Mouse (Mus musculus) intestine, embryonic 15.5 days (tissue): ENCODE results near the gene Camkk1. TPM values are rescaled to one million over a fixed set of nuclear protein-coding genes. Genes with fewer than 3 reads are reported as not detected.

Source experiments
- ATAC-seq: fragments of 200-750 bp; cut with Nextera tagmentation; 2 replicates; pipeline ENCODE4 v1.8.0; 2017; ENCODE audit warnings: moderate TSS enrichment, moderate library complexity
- H3K27ac ChIP-seq: fragments of 300-500 bp; sonication (generic); 2 replicates; pipeline ENCODE4 v1.5.1; 2015; ENCODE audit warnings: mild to moderate bottlenecking, inconsistent platforms
- H3K27me3 ChIP-seq: fragments of 300-500 bp; sonication (generic); replicated peaks from 2 replicates; pipeline ENCODE4 v1.6.1; 2015; ENCODE audit warnings: inconsistent platforms
- H3K36me3 ChIP-seq: fragments of 300-500 bp; sonication (generic); 2 replicates; pipeline ENCODE4 v1.6.1; 2015; ENCODE audit warnings: inconsistent platforms
- H3K4me1 ChIP-seq: fragments of 300-500 bp; sonication (generic); replicated peaks from 2 replicates; pipeline ENCODE4 v1.6.1; 2015; ENCODE audit warnings: inconsistent platforms
- H3K4me2 ChIP-seq: fragments of 300-500 bp; sonication (generic); replicated peaks from 2 replicates; pipeline ENCODE4 v1.6.1; 2015; ENCODE audit warnings: mild to moderate bottlenecking, inconsistent platforms
- H3K4me3 ChIP-seq: fragments of 300-500 bp; sonication (generic); replicated peaks from 2 replicates; pipeline ENCODE4 v1.5.1; 2015; ENCODE audit warnings: inconsistent platforms
- H3K9ac ChIP-seq: fragments of 300-500 bp; sonication (generic); 2 replicates; pipeline ENCODE4 v1.6.1; 2015; ENCODE audit warnings: inconsistent platforms
- H3K9me3 ChIP-seq: fragments of 300-500 bp; sonication (generic); 2 replicates; pipeline ENCODE4 v1.6.1; 2016; ENCODE audit warnings: inconsistent platforms
- WGBS: fragments of 180-500 bp; shearing (Covaris S2); methylation state at CpG from one replicate; pipeline ENCODE4 v1.1.7; 2015; 5-methylcytosine and 5-hydroxymethylcytosine counted together
- polyA plus RNA-seq: library from polyadenylated mRNA; unstranded; fragments of >200 nt; fragmentation: Nextera tagmentation; extraction: Ambion mirVana; gene quantifications from 2 replicates; pipeline ENCODE4 v1.2.1, GENCODE M21; 2015

Gene Camkk1
- polyA plus RNA-seq, 1 experiment from 2014 or later, result 8.5 TPM

DNA sequence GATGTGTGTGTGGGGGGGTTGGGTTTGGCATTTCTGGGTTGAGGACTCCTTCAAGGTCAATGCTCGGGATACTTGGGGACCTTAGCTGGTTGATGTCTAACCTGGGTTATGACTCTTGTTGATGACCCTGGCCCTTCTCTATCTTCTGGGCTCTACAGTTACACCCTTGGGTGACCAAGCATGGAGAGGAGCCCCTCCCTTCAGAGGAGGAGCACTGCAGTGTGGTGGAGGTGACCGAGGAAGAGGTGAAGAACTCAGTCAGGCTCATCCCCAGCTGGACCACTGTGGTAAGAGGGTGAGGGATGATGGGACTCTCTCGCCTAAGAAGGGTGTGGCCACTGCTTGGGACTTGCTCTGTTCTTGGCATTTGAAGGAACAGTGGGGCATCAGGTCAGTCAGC, 18.9 kb downstream of the Camkk1 start:
- no peak for ATAC-seq
- Histone ChIP-seq H3K36me3 (0 out of 2 replicates have a peak, but pooled peaks cover 3% of the 10 kb centered on the region), H3K4me1 (peaks cover 6% of the 10 kb centered on the region), H3K4me2 (no peak overlapping the region), H3K4me3 (no peak overlapping the region), H3K9ac (no peak overlapping the region), H3K27me3 (no peaks in the 10 kb centered on the region), H3K9me3 (no peaks in the 10 kb centered on the region), H3K27ac (no peak overlapping the region)
- 91% methylated on average over 3 of the region's 3 CpGs for WGBS

DNA sequence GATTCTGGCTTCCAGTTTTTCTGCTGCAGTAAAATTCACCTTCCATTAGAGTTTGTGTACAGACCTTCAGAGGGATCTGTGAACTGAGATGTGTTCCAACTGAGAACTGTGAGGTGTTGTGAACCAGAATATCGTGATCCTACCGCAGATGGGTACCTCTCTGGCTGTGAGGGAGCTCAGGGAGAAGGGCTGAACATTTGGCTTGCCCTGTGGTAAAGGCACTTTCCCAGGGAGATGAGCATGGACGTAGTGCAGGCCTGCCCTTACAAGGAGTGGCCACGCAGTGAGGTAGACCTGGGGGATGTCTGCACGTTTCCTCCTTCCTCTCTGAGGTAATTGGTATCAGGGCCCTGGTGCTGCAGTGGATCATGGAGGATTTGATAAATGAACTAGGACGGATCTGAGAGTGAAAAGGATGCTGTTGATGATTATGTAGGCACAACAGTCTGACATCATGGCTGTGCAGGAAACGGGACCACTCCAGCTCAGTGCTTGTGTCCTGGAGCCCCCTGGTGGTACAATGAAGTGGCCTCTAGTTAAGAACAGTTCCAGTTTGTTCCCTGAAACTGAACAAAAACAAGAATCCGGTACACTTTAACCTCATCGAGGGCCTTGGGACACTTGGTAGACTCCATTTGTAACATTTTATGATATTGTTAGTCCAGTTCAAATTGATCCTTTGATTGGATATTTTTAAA, 20.4 kb downstream of the Camkk1 start:
- no peak for ATAC-seq
- no peak overlapping the region for H3K4me3 ChIP-seq
- no peak overlapping the region for H3K9ac ChIP-seq
- no peak overlapping the region for H3K4me2 ChIP-seq
- no peak overlapping the region for H3K27ac ChIP-seq
- peaks cover 6% of the 10 kb centered on the region for H3K4me1 ChIP-seq
- 0 out of 2 replicates have a peak, but pooled peaks cover 3% of the 10 kb centered on the region for H3K36me3 ChIP-seq
- H3K27me3 ChIP-seq, result no peaks in the 10 kb centered on the region
- 56% methylated on average over 9 of the region's 9 CpGs for WGBS
- H3K9me3 ChIP-seq, result no peaks in the 10 kb centered on the region

DNA sequence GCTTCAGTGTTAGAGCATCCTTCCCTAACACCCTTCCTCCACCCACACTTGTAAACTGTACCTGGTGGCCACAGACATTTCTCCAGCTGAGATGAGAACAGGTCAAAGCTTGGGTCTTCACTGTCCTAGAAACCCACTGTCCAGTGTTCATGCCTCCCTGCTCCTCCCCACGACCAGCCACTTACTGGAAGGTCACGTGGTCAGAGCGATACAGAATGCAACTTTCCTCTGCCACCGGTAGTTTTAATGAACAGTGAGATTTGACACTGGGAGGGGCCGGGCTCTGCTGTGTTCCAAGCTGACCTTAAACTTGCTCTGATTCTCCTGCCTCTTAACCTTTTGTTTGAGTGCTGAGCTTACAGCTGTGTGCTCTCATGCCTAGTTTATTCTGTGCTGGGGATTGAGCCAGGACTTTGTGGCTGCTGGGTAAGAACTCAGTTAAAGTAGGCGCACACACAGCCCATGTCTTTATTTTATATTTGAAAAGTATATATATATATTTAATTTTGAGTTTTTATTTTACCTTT, 25.5 kb downstream of the Camkk1 start:
- no peak for ATAC-seq
- Histone ChIP-seq H3K27ac (no peak overlapping the region), H3K4me2 (no peak overlapping the region), H3K36me3 (no peaks in the 10 kb centered on the region), H3K27me3 (no peaks in the 10 kb centered on the region), H3K4me3 (no peak overlapping the region), H3K9ac (no peak overlapping the region), H3K9me3 (no peaks in the 10 kb centered on the region), H3K4me1 (peaks cover 9% of the 10 kb centered on the region)
- WGBS, result 44% methylated on average over 6 of the region's 6 CpGs

DNA sequence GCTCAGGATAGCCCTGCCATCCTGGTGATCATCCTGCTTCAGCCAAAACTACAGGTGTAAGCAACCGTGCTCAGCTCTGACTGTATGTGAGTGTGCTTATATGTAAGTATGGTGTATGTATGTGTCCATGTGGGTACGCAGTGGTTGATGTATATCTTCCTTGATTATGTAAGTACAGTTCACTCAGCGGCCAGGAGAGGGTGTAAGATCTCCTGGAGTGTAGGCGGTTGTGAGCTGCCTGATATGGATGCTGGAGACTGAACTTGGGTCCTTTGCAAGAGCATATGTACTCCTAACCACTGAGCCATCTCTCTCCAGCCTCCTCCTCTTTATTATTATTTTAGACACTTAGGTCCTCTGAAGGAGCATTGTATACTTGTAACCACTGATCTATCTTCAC, 26.0 kb downstream of the Camkk1 start:
- Histone ChIP-seq H3K9me3 (no peaks in the 10 kb centered on the region), H3K4me1 (peaks cover 9% of the 10 kb centered on the region), H3K9ac (no peak overlapping the region), H3K36me3 (no peaks in the 10 kb centered on the region), H3K4me3 (no peak overlapping the region), H3K27ac (no peak overlapping the region), H3K27me3 (no peaks in the 10 kb centered on the region), H3K4me2 (no peak overlapping the region)
- ATAC-seq, result no peak
- WGBS, result 66% methylated on average over 4 of the region's 4 CpGs

DNA sequence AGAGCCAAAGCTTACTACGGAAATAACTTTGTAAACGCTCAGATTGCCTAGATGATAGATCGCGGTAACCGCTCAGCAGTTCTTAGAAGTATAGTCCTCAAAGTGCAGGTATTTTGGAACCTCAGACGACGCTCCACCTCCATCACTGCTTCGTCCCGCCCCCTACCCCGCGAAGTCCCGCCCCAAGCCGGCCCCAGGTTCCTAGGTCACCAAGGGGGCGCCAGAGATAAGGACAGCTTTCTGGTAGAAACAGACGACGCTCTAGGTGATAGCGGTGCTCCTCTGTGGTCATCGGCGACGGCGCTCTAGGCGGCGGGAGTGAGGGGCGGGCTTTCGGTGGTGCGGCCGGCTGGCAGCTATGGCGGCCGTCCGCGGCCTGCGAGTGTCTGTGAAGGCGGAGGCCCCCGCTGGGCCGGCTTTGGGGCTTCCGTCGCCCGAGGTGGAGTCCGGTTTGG, 28.8 kb downstream of the Camkk1 start, which contains the start of gene Ncbp3:
Gene Ncbp3, plus strand, starts transcription at position 242 of the 455 bp plus-strand sequence.
- peak within 1 kb of the TSS; percentile 91 for H3K27ac ChIP-seq
- H3K4me2 ChIP-seq, result peak within 1 kb of the TSS; percentile 71
- peak within 1 kb of the TSS; percentile 88 for H3K4me3 ChIP-seq
- H3K4me1 ChIP-seq, result peaks cover 9% of the 10 kb centered on the region
- H3K9ac ChIP-seq, result peak within 1 kb of the TSS; percentile 98
- H3K36me3 ChIP-seq, result peaks cover 6% of the 10 kb centered on the region; the same call in 1 of the 2 replicates
- no peaks in the 10 kb centered on the region for H3K9me3 ChIP-seq
- no peaks in the 10 kb centered on the region for H3K27me3 ChIP-seq
- under 1% methylated on average over 39 of the region's 39 CpGs for WGBS
- peak; percentile 97 for ATAC-seq

DNA sequence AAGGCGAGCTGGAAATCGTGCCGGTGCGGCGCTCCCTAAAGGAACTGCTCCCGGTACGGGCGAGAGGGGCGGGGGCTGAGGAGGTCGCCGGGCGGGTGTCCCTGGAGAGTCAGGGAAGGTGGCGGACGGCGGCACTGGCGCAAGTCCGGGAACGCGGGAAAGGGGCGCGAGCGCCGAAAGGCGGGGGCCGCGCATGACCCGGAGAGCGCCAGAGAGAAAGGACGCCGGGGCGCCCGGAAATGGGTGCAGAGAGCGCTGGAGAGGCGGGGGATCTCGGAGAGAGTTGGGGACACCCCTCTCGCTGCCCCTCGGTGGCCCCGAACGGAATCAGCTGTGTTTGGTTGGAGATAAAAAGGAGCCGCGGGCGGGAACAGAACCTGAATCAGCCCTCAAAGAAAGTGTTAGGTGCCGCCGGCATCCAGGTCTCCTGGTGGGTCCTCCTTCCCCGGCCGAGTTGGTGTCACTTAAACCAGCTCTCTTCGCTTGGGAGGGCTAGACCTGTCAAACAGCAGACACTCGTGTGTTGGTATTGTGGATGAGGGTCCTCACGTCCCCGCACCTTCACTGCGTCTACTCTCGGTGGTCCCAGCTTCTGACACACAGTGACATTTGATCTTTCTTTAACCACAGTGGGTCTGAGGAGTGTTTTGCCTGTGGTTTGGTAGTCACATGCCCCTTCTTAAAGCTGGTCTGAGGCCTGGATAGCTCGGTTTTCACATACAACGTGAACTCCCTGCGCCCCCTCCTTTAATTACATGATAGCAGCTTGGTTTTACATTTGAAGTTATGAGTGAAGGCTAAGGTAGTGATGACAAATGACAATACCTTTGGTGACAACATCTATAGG, 29.4 kb downstream of the Camkk1 start:
- Histone ChIP-seq H3K27ac (peak overlapping the region; percentile 91), H3K9ac (peak overlapping the region; percentile 98), H3K9me3 (no peaks in the 10 kb centered on the region), H3K4me2 (peak overlapping the region; percentile 71), H3K36me3 (peaks cover 6% of the 10 kb centered on the region; the same call in 1 of the 2 replicates), H3K27me3 (no peaks in the 10 kb centered on the region), H3K4me1 (peaks cover 9% of the 10 kb centered on the region), H3K4me3 (peak overlapping the region; percentile 88)
- peak; percentile 85 for ATAC-seq
- WGBS, result 1% methylated on average over 55 of the region's 55 CpGs

DNA sequence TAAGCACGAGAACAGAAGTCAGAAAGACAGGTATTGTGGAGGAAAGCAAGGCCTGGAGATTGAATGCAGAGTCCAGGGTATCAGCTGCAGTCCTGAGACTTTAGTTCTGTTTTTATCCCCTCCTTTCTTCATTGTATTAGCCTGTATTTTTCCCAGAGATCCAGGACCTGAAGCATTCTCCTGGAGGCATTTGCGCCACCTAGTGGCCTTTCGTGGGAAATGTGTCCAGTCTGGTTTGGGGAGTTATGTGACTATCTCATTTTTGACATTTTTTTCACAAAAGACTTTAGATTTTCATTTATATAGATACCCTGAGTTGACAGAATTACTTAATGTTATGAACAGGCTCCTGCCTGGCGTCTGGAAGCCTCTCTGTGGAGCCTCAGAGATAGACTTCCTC, 30.5 kb downstream of the Camkk1 start:
- WGBS, result 4% methylated on average over 4 of the region's 4 CpGs
- Histone ChIP-seq H3K4me1 (peaks cover 9% of the 10 kb centered on the region), H3K27ac (no peak overlapping the region), H3K4me2 (peak overlapping the region; percentile 71), H3K36me3 (peaks cover 10% of the 10 kb centered on the region; the same call in 1 of the 2 replicates), H3K4me3 (peak overlapping the region; percentile 88; the same call in 1 of the 2 replicates), H3K27me3 (no peaks in the 10 kb centered on the region), H3K9ac (0 out of 2 replicates have a peak overlapping the region, but pooled peaks have one; percentile 15), H3K9me3 (no peaks in the 10 kb centered on the region)
- ATAC-seq, result no peak

DNA sequence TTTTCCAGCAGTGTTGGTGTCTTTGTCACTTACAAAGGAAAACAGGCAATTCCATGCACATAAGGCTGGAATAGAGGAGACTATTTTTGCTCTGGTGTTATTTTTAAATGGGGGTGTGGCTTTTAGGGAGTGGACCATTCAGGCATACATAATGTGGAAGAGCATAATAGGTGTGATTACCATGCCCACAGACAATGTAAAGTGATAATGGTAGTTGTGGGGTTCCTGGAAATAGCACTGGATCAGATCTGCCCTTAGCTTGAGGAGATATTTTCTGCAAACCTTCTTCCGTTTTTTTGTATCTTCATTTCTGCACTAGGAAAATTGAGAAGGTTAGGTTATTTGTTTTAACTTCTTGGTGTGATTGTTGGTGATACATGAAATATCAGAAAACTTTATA, 34.0 kb downstream of the Camkk1 start:
- Histone ChIP-seq H3K9ac (no peak overlapping the region), H3K36me3 (peaks cover 17% of the 10 kb centered on the region), H3K4me1 (peaks cover 4% of the 10 kb centered on the region), H3K4me3 (no peak overlapping the region), H3K4me2 (no peak overlapping the region), H3K27ac (no peak overlapping the region), H3K27me3 (no peaks in the 10 kb centered on the region), H3K9me3 (no peaks in the 10 kb centered on the region)
- ATAC-seq, result no peak
- 90% methylated on average over 1 of the region's 1 CpGs for WGBS

DNA sequence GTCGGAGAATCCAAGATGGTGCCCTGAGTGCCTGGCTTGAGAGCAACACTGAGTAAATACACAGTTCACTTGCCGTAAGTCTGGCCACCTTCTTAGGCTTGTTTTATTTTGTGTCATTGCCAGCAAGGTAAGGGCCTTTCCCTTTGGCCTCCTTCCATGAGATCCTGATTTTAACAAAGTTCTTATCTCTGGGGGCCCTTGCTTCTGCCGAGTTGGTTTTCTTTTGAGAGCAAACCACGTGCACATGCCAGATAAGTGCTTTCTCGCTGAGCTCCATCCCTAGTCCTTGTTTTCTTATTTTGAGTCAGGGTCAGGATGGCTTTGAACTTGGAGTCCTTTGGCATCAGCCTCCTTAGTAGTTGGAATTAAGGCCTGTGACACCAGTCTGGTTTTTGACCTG, 38.9 kb downstream of the Camkk1 start:
- Histone ChIP-seq H3K9ac (no peak overlapping the region), H3K27me3 (no peaks in the 10 kb centered on the region), H3K27ac (no peak overlapping the region), H3K4me2 (no peak overlapping the region), H3K9me3 (no peaks in the 10 kb centered on the region), H3K4me1 (no peaks in the 10 kb centered on the region), H3K36me3 (peaks cover 11% of the 10 kb centered on the region; the same call in 1 of the 2 replicates), H3K4me3 (no peak overlapping the region)
- ATAC-seq, result no peak
- WGBS, result 81% methylated on average over 5 of the region's 5 CpGs

DNA sequence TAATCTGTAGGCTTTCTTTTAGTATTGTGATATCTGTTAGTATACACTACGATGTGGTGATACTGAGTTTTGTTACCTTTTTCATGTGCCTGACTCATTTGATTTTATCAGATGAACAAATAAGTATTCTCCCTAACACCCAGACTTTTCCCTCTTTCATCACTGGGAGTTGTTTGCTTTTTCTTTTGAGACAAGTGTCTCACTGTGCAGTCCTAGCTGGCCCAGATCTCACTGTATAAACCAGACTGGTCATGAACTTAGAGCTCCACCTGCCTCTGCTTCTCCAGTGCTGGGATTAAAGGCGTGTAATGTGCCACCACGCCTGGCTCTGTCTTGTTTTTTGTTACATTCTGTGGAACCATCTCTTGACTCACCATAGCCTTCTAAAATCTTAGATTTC, 40.8 kb downstream of the Camkk1 start:
- 86% methylated on average over 3 of the region's 3 CpGs for WGBS
- Histone ChIP-seq H3K9ac (no peak overlapping the region), H3K36me3 (peaks cover 8% of the 10 kb centered on the region; the same call in 1 of the 2 replicates), H3K4me1 (no peaks in the 10 kb centered on the region), H3K27me3 (no peaks in the 10 kb centered on the region), H3K4me2 (no peak overlapping the region), H3K4me3 (no peak overlapping the region), H3K27ac (no peak overlapping the region), H3K9me3 (no peaks in the 10 kb centered on the region)
- no peak for ATAC-seq

DNA sequence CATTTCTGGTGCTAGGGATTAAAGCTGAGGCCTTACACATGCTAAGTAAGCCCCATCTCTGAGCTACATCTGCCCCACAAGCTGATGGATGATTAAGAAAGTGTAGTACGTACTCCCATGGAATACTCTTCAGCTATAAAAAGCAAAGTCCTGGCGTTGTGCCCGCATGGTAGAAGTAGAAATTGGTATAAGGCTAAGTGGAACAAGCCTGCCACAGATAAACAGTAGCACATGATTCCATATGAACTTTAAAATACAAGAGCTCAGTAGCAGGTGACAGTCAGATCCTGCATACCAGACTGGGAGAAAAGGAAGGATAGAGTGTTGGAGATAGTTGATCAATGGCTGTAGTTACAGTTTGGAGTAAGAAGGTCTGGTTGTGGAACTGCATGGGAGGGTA, 42.6 kb downstream of the Camkk1 start:
- Histone ChIP-seq H3K4me3 (no peak overlapping the region), H3K9ac (no peak overlapping the region), H3K27me3 (no peaks in the 10 kb centered on the region), H3K4me1 (no peaks in the 10 kb centered on the region), H3K4me2 (no peak overlapping the region), H3K9me3 (no peaks in the 10 kb centered on the region), H3K36me3 (0 out of 2 replicates have a peak, but pooled peaks cover 3% of the 10 kb centered on the region), H3K27ac (no peak overlapping the region)
- no peak for ATAC-seq
- 86% methylated on average over 3 of the region's 3 CpGs for WGBS

DNA sequence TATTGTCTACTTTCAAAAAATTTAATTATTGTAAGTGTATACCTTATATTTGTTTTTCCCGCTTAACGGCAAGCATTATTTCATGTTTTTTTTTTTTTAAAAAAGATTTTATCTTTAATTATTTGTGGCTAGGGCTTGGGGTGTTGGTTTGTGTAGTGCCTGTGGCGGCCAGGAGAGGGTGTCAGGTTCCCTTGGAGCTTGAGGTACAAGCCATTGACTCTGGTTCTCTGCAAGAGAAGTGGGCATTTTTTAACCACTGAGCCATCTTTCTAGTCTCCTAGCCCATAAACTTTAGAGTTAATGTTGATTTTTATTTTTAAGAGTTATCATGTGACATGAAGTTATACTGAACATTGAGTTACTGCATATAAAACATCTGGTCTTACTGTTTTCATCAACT, 53.0 kb downstream of the Camkk1 start:
- no peak for ATAC-seq
- 89% methylated on average over 3 of the region's 3 CpGs for WGBS
- Histone ChIP-seq H3K4me3 (no peak overlapping the region), H3K36me3 (peaks cover 38% of the 10 kb centered on the region), H3K4me1 (no peaks in the 10 kb centered on the region), H3K9ac (no peak overlapping the region), H3K27me3 (no peaks in the 10 kb centered on the region), H3K9me3 (no peaks in the 10 kb centered on the region), H3K27ac (no peak overlapping the region), H3K4me2 (no peak overlapping the region)
